Mouse (Mus musculus) thymus, adult 2 months (tissue): ENCODE measurements around the gene Sim2.

Source experiments
- CTCF ChIP-seq: fragments of 200-500 bp; IDR thresholded peaks from 2 replicates; pipeline ENCODE4 v1.5.1; 2012; ENCODE audit warnings: mild to moderate bottlenecking, control low read depth, low read length, moderate library complexity, borderline replicate concordance; ENCODE audit not compliant: control insufficient read depth, poor library complexity, insufficient read depth; ENCODE audit errors: extremely low read depth
- POLR2A ChIP-seq: fragments of 200-500 bp; IDR thresholded peaks from 2 replicates; pipeline ENCODE4 v1.6.1; 2012; ENCODE audit warnings: mild to moderate bottlenecking, low read length, control low read depth, moderate library complexity; ENCODE audit not compliant: control insufficient read depth, poor library complexity, insufficient read depth; ENCODE audit errors: extremely low read depth

- TF ChIP-seq POLR2A (no peak), CTCF (no peak)
Observed at GRCm38 (mm10) chr16:94096479-94096878, 11.7 kb downstream of the Sim2 start.
